Mouse (Mus musculus): ENCODE measurements around the gene Lrrc4. TPM values are rescaled to one million over a fixed set of nuclear protein-coding genes. Genes with fewer than 3 reads are reported as not detected.

Gene Lrrc4
- polyA plus RNA-seq, 1 experiment, result 65.1 TPM

DNA sequence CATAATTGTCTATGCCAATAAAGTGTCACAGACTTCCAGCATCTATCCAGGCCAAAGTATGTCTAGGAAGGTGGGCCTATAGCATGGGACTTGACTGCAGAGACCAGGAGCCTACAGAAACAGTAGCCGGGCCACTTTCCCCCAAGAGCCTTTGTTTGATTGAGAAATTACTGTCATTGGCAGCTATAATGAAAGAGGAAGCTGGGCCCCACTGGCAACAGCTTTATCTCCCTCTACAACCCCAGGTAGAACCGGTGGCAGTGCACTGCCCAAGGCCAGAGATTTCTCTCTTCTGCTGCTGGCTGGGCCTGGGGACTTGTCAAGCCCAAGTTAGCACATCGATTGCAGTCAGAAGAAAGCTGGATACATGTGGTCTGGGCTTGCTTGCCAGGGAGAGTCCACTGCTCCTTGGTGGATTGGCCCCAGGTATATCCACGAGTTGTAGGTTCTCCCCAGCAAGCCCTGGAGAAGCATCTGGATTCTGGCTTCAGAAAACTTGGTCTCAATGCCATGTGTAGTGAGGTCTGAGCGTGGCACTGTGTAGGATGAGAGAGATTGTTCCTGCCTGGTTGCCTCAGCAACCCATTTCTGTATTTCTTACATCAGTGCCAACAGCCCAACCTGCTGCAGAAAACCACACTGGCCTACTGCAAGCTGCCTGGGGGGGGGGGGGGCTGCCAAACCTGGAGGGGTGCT lies 40.3 kb upstream of the Lrrc4 start:
- Histone ChIP-seq H3K27ac (ENCODE audit: insufficient read depth, low read length) (no peak overlapping the region), H3K4me1 (ENCODE audit: control insufficient read depth, insufficient read depth, low read length) (peaks cover 8% of the 10 kb centered on the region), H3K4me3 (ENCODE audit: insufficient read depth, low read length) (no peak overlapping the region)
- no peak for TF ChIP-seq CTCF (IDR thresholded peaks at IDR 0.05; ENCODE audit: extremely low read depth, insufficient read depth, low read length)
- no peak for TF ChIP-seq POLR2A (IDR thresholded peaks at IDR 0.05; ENCODE audit: extremely low read depth, insufficient read depth, low read length)

DNA sequence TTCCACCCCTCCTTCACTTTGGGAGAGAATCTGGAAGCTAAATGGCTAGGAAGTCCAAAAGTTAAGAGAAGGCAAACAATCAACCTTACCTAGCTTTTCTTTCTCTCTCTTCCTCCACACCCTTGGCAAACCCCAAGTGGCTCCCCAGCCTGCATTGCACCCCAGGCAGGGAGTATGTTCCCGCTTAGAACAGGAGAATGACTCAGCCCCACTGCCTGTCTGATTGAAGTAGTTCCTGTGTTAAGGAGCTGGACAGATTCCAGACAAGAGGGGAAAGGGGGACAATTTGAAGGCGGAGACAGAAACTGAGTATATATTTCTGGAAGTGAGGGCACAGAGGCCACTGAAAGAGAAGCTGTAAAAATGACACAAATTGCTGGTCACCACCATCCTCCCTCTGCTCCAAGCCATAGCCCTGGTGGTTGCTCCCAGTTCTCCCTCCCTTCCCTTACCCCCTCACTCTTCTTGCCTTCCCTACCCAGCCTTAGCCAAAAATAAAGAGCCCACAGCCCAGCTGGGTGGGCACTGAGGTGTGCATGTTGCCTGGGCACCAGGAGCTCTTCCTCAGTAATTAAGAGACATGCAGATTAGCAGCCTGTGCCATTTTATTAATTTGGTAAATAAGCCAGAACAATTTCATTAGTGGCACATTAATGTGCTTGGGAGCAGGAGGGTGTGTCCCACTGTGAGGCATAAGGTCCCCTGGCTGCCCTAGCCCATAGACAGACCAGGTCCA lies 36.1 kb upstream of the Lrrc4 start:
- Histone ChIP-seq H3K27ac (ENCODE audit: insufficient read depth, low read length) (no peak overlapping the region), H3K4me3 (ENCODE audit: insufficient read depth, low read length) (no peak overlapping the region), H3K4me1 (ENCODE audit: control insufficient read depth, insufficient read depth, low read length) (peaks cover 13% of the 10 kb centered on the region)
- TF ChIP-seq POLR2A (IDR thresholded peaks at IDR 0.05; ENCODE audit: extremely low read depth, insufficient read depth, low read length) (no peak), CTCF (IDR thresholded peaks at IDR 0.05; ENCODE audit: extremely low read depth, insufficient read depth, low read length) (no peak)

DNA sequence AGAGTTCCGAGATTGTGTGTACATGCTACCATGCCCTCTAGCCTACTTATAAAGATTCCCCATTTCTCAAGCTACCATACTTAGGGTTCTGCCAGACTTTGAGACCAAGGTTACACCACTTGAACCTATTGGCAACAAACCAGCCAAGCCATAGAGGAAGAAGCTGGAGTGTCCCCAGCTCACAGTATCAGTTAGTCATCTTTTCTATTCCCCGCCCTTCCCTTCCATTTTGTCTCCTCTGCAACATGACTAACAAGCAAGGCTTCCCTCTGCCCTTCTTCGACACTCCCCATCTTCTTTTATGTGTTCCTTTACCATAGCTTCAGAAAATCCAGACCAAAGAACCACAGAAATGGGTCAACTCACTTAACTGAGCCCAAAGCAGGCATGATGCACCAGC lies 34.7 kb upstream of the Lrrc4 start:
- Histone ChIP-seq H3K27ac (ENCODE audit: insufficient read depth, low read length) (no peak overlapping the region), H3K4me1 (ENCODE audit: control insufficient read depth, insufficient read depth, low read length) (peaks cover 10% of the 10 kb centered on the region), H3K4me3 (ENCODE audit: insufficient read depth, low read length) (no peak overlapping the region)
- no peak for TF ChIP-seq CTCF (IDR thresholded peaks at IDR 0.05; ENCODE audit: extremely low read depth, insufficient read depth, low read length)
- TF ChIP-seq POLR2A (IDR thresholded peaks at IDR 0.05; ENCODE audit: extremely low read depth, insufficient read depth, low read length), result no peak

DNA sequence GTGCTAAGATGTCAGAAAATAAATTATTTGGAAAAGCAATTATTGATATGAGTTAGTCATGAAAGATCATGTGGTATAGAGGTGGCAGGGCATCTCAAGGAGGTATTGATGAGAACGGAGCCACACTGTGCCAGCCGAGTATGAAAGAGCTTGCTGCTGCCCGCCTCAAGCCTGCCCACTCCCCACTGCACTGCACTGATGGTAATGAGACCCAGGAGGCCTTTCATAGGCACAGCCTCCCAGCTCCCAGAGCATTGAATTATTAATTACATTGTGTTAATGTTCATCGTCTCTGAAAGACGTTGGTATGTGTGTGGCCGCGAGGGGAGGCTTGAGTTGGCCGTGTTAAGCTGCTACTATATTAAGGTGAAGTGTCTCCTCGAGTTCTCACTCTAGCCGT lies 33.6 kb upstream of the Lrrc4 start:
- no peak for TF ChIP-seq POLR2A (IDR thresholded peaks at IDR 0.05; ENCODE audit: extremely low read depth, insufficient read depth, low read length)
- no peak for TF ChIP-seq CTCF (IDR thresholded peaks at IDR 0.05; ENCODE audit: extremely low read depth, insufficient read depth, low read length)
- no peak overlapping the region for H3K4me3 ChIP-seq (ENCODE audit: insufficient read depth, low read length)
- no peak overlapping the region for H3K27ac ChIP-seq (ENCODE audit: insufficient read depth, low read length)
- H3K4me1 ChIP-seq (ENCODE audit: control insufficient read depth, insufficient read depth, low read length), result peaks cover 10% of the 10 kb centered on the region

DNA sequence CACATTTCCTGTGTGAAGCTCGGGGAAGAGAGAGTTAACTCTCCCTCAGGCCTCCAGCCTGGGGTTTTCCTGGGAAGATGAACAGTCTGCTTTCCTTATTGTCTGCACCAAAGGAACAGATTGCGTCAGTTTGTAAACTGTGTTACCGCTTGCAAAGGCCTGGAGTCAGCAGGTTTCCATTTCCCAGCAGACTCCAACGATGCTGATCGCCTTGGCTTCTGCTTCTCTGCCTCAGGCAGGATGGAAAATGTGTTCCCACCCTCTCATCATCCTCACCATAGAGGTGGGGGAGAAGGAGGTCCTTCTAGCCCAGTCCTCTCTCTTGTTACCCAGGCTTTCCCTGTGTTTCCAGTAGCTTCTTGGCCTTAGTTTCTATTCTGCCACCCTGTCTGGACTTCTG lies 33.1 kb upstream of the Lrrc4 start:
- Histone ChIP-seq H3K4me3 (ENCODE audit: insufficient read depth, low read length) (no peak overlapping the region), H3K27ac (ENCODE audit: insufficient read depth, low read length) (no peak overlapping the region), H3K4me1 (ENCODE audit: control insufficient read depth, insufficient read depth, low read length) (peaks cover 10% of the 10 kb centered on the region)
- no peak for TF ChIP-seq CTCF (IDR thresholded peaks at IDR 0.05; ENCODE audit: extremely low read depth, insufficient read depth, low read length)
- no peak for TF ChIP-seq POLR2A (IDR thresholded peaks at IDR 0.05; ENCODE audit: extremely low read depth, insufficient read depth, low read length)

DNA sequence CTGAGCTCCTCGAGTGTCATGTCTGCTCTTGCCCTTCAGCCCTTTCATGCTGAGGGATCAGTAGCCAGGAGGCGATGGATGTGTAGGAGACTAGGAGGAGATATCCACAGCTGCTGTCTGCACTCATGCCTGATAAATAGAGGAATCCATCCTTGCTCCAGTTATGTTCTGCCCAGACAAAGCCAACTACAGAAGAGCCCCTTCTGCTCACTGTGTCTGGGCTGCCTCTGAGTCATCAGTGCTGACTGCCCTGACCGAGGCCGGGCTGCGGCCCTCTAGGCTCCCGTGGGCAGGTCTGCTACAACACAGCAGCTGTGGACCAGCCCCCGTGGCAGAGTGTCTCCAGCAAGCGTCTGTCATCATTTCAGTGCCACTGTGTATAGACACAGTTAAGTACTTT lies 30.8 kb upstream of the Lrrc4 start:
- Histone ChIP-seq H3K4me3 (ENCODE audit: insufficient read depth, low read length) (no peak overlapping the region), H3K27ac (ENCODE audit: insufficient read depth, low read length) (no peak overlapping the region), H3K4me1 (ENCODE audit: control insufficient read depth, insufficient read depth, low read length) (peaks cover 10% of the 10 kb centered on the region)
- TF ChIP-seq POLR2A (IDR thresholded peaks at IDR 0.05; ENCODE audit: extremely low read depth, insufficient read depth, low read length) (no peak), CTCF (IDR thresholded peaks at IDR 0.05; ENCODE audit: extremely low read depth, insufficient read depth, low read length) (no peak)

DNA sequence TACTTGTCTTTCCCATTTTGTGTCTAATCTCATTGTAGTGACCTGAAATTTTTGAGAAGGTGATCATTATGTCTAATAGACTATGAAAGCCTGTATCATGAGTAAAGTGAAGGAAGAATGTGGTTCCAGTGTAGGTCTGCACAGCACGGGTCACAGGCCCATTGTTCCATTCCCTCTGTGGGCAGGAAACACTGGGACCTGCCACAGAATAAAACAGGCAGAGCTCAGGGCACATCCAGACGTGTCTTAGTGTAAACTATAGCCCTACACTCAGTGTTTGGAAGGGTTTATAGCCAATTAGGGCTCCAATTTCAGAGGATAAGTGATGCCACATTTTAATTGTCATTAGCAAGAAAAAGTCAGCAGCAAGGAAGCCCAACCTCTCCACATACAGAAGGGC lies 29.4 kb upstream of the Lrrc4 start:
- H3K4me3 ChIP-seq (ENCODE audit: insufficient read depth, low read length), result no peak overlapping the region
- TF ChIP-seq CTCF (IDR thresholded peaks at IDR 0.05; ENCODE audit: extremely low read depth, insufficient read depth, low read length) (no peak), POLR2A (IDR thresholded peaks at IDR 0.05; ENCODE audit: extremely low read depth, insufficient read depth, low read length) (no peak)
- H3K4me1 ChIP-seq (ENCODE audit: control insufficient read depth, insufficient read depth, low read length), result peaks cover 10% of the 10 kb centered on the region
- no peak overlapping the region for H3K27ac ChIP-seq (ENCODE audit: insufficient read depth, low read length)

DNA sequence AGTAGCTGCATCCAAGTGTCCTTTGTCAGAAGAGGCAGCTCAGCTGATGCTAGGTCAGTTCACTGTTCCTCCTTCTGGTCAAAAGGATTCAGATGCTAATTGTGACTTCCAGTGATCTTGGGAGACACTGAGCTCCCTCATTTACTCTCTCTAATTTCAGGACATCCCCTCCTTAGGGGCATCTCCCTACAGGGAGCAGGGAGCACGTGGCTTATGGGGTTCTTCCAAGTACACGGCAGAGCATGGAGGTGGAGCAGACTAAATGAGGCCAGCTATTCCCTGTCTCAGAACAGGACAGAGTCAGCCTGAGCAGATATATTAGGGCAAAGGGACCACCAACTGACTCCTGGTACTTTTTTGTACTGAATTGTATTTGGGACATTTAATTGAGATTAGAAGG lies 28.9 kb upstream of the Lrrc4 start:
- H3K27ac ChIP-seq (ENCODE audit: insufficient read depth, low read length), result no peak overlapping the region
- TF ChIP-seq POLR2A (IDR thresholded peaks at IDR 0.05; ENCODE audit: extremely low read depth, insufficient read depth, low read length) (no peak), CTCF (IDR thresholded peaks at IDR 0.05; ENCODE audit: extremely low read depth, insufficient read depth, low read length) (no peak)
- peaks cover 10% of the 10 kb centered on the region for H3K4me1 ChIP-seq (ENCODE audit: control insufficient read depth, insufficient read depth, low read length)
- no peak overlapping the region for H3K4me3 ChIP-seq (ENCODE audit: insufficient read depth, low read length)

DNA sequence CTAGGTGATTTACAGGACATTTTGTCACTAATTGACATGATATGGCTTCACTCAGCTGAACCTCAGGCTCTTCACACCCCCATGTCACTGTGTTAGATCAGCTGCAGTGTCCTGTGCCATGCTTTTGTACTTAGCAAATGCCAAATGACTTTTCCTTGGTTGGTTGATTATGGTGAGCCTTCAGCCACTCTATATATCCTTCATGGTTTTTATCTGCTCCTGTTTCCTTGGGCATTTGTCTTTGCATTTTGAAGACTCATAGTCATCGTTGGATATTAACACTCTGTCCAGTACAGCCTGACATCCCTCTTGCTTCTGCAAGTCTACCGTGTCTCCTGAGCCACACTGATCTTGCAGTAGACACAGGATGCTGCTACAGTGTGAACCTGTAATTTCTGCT lies 27.5 kb upstream of the Lrrc4 start:
- Histone ChIP-seq H3K27ac (ENCODE audit: insufficient read depth, low read length) (no peak overlapping the region), H3K4me1 (ENCODE audit: control insufficient read depth, insufficient read depth, low read length) (peaks cover 2% of the 10 kb centered on the region), H3K4me3 (ENCODE audit: insufficient read depth, low read length) (no peak overlapping the region)
- TF ChIP-seq POLR2A (IDR thresholded peaks at IDR 0.05; ENCODE audit: extremely low read depth, insufficient read depth, low read length) (no peak), CTCF (IDR thresholded peaks at IDR 0.05; ENCODE audit: extremely low read depth, insufficient read depth, low read length) (no peak)

All from cortical plate, adult 2 months (tissue).